Mouse (Mus musculus) MEL (cell line): ENCODE measurements at regions not wholly inside any gene's neighbourhood (a gene's known extent, or its start where the extent isn't known, plus 50 kb on each side); places are given as distances from the start of the nearest gene placed in this dataset.

ENCODE experiments used
- CTCF ChIP-seq, 3 experiments: IDR thresholded peaks in 2 of 3; conservative IDR thresholded peaks in 1 of 3; 2 replicates each; pipeline ENCODE4 v1.5.1; 2011 to 2012; ENCODE audit warnings: low read length in 3 of 3, low read depth in 2 of 3, mild to moderate bottlenecking in 2 of 3, improper control_type of control experiment in 1 of 3, inconsistent platforms in 1 of 3, mixed read lengths in 1 of 3, moderate library complexity in 1 of 3; ENCODE audit not compliant: control insufficient read depth in 1 of 3, insufficient read depth in 1 of 3, poor library complexity in 1 of 3, severe bottlenecking in 1 of 3
- EP300 ChIP-seq, 2 experiments: IDR thresholded peaks; 2 replicates each; pipeline ENCODE4 v1.6.1; 2011; ENCODE audit warnings: improper control_type of control experiment in 2 of 2, low read length in 2 of 2, low read depth in 1 of 2, mild to moderate bottlenecking in 1 of 2
- ETS1 ChIP-seq: IDR thresholded peaks from 2 replicates; pipeline ENCODE4 v1.6.1; 2012; ENCODE audit warnings: low read depth, mild to moderate bottlenecking, inconsistent platforms, low read length, improper control_type of control experiment, moderate library complexity
- GATA1 ChIP-seq: IDR thresholded peaks from 2 replicates; pipeline ENCODE4 v1.6.1; 2011; ENCODE audit warnings: low read depth, low read length, improper control_type of control experiment
- KAT2A ChIP-seq: conservative IDR thresholded peaks from 2 replicates; pipeline ENCODE4 v1.6.1; 2012; ENCODE audit warnings: low read depth, low read length, improper control_type of control experiment, inconsistent platforms
- MAFK ChIP-seq: IDR thresholded peaks from 2 replicates; pipeline ENCODE4 v1.6.1; 2011; ENCODE audit warnings: low read depth, mild to moderate bottlenecking, low read length, improper control_type of control experiment, borderline replicate concordance
- MXI1 ChIP-seq: IDR thresholded peaks from 2 replicates; pipeline ENCODE4 v1.6.1; 2011; ENCODE audit warnings: mild to moderate bottlenecking, low read depth, low read length, improper control_type of control experiment
- MYC ChIP-seq: IDR thresholded peaks from 2 replicates; pipeline ENCODE4 v1.6.1; 2011; ENCODE audit warnings: low read depth, mild to moderate bottlenecking, low read length, improper control_type of control experiment, moderate library complexity
- NELFE ChIP-seq: IDR thresholded peaks from 2 replicates; pipeline ENCODE4 v1.6.1; 2011; ENCODE audit warnings: low read depth, low read length, improper control_type of control experiment
- POLR2A ChIP-seq, 2 experiments: IDR thresholded peaks; 2 replicates each; pipeline ENCODE4 v1.6.1; 2011 to 2012; ENCODE audit warnings: low read length in 2 of 2, mild to moderate bottlenecking in 2 of 2, control low read depth in 1 of 2, improper control_type of control experiment in 1 of 2, low read depth in 1 of 2, moderate library complexity in 1 of 2; ENCODE audit not compliant: control insufficient read depth in 1 of 2, insufficient read depth in 1 of 2, poor library complexity in 1 of 2
- SMC3 ChIP-seq: IDR thresholded peaks from 2 replicates; pipeline ENCODE4 v1.6.1; 2011; ENCODE audit warnings: low read depth, low read length, improper control_type of control experiment
- USF2 ChIP-seq, 2 experiments: IDR thresholded peaks; 2 replicates each; pipeline ENCODE4 v1.6.1; 2011 to 2012; ENCODE audit warnings: improper control_type of control experiment in 2 of 2, low read length in 2 of 2, borderline replicate concordance in 1 of 2, inconsistent platforms in 1 of 2, low read depth in 1 of 2, mild to moderate bottlenecking in 1 of 2; ENCODE audit not compliant: insufficient read depth in 1 of 2
- ZC3H11A ChIP-seq: IDR thresholded peaks from 2 replicates; pipeline ENCODE4 v1.6.1; 2012; ENCODE audit warnings: low read depth, mild to moderate bottlenecking, inconsistent platforms, low read length, improper control_type of control experiment
- ZKSCAN1 ChIP-seq: IDR thresholded peaks from 2 replicates; pipeline ENCODE4 v1.6.1; 2012; ENCODE audit warnings: low read depth, mild to moderate bottlenecking, inconsistent platforms, low read length, improper control_type of control experiment, moderate library complexity

- TF ChIP-seq NELFE (no peak), EP300 (IDR thresholded peaks at IDR 0.05; ENCODE audit: low read depth in 1 of 2, low read length in 2 of 2) (no peak), MAFK (no peak), CTCF (IDR thresholded peaks at IDR 0.05 in 2 of 3, conservative IDR thresholded peaks at IDR 0.05 in 1 of 3; ENCODE audit: control insufficient read depth in 1 of 3, insufficient read depth in 1 of 3, low read depth in 2 of 3, low read length in 3 of 3, poor library complexity in 1 of 3, severe bottlenecking in 1 of 3) (no peak), POLR2A (IDR thresholded peaks at IDR 0.05; ENCODE audit: control insufficient read depth in 1 of 2, insufficient read depth in 1 of 2, low read depth in 1 of 2, low read length in 2 of 2, poor library complexity in 1 of 2) (no peak), MYC (no peak), USF2 (IDR thresholded peaks at IDR 0.05; ENCODE audit: borderline replicate concordance in 1 of 2, insufficient read depth in 1 of 2, low read depth in 1 of 2, low read length in 2 of 2) (no peak), ETS1 (no peak), SMC3 (no peak), GATA1 (no peak), MXI1 (no peak), KAT2A (no peak), ZC3H11A (no peak), ZKSCAN1 (no peak)
Measured at GRCm38 (mm10) chr13:101957782-101958181, 189.8 kb upstream of the Pik3r1 start.
